Mouse (Mus musculus): Measurements from ENCODE around the gene Chkb.

DNA sequence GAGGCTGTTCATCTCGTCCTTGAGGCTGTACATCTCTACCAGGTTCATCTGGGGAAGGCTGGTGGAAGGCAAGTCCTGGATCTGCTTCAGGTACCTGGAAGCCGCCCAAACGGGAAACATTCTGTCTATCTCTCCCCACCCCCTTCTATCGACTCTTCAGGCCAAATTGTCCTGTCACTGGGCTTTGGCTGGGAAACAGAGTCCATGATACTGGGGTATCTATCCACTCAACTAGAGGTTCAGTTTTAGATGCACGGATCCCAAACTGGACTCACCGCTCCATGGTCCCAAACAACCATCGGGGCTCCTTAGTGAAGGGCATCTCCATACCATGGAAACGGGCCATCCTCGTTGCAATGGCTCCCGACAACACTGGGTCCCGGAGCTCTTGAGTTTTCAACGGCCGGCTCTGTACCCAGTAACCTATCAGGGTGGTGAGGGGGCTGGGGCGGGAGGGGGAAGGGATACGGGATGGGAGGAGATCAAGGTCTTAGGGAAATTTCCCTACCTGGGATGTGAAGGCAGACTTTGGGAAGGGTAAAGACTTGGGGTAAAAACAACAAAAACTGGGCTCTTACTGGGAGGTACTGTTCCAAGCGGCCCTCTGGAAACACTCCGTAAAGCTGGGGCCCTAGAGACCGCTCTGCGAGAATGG is 1.4 kb downstream of the Chkb start:
- TF ChIP-seq GATA1 (IDR thresholded peaks at IDR 0.05; ENCODE audit: low read length) (no peak), TAL1 (IDR thresholded peaks at IDR 0.05; ENCODE audit: low read length) (no peak)

All from erythroblast, embryonic 14.5 days (primary cell).